Mouse (Mus musculus): ENCODE measurements around the gene Smad9.
A peak's percentile ranks its signal among the peaks of the same experiment; 100 is the strongest.

Gene Smad9

GRCm38 (mm10) chr3:54755145-54756041 lies at the start of gene Smad9:
Gene Smad9 (plus strand): TSS chr3:54755582.
- DNase-seq (ENCODE audit: low spot score in 2 of 2): no peak

GRCm38 (mm10) chr3:54708972-54709371 lies 46.4 kb upstream of the Smad9 start:
- no peak for DNase-seq (ENCODE audit: low spot score in 2 of 2)

- DNase-seq (ENCODE audit: low spot score in 2 of 2): no peak
Observed at GRCm38 (mm10) chr3:54714253-54714652, 41.1 kb upstream of the Smad9 start, which contains the start of gene Gm21958. Gene Gm21958 (minus strand): TSS chr3:54714353.

GRCm38 (mm10) chr3:54715461-54715860 lies 39.9 kb upstream of the Smad9 start:
- no peak for DNase-seq (ENCODE audit: low spot score in 2 of 2)

GRCm38 (mm10) chr3:54717348-54717747 lies 38.0 kb upstream of the Smad9 start:
- no peak for DNase-seq (ENCODE audit: low spot score in 2 of 2)

- DNase-seq (ENCODE audit: low spot score in 2 of 2): no peak
Observed at GRCm38 (mm10) chr3:54718947-54719346, 36.4 kb upstream of the Smad9 start.

- peak in 1 of 2 experiments; percentile 17 for DNase-seq (ENCODE audit: low spot score in 2 of 2)
Observed at GRCm38 (mm10) chr3:54723741-54724500, 31.5 kb upstream of the Smad9 start.

GRCm38 (mm10) chr3:54725344-54725743 lies 30.0 kb upstream of the Smad9 start:
- DNase-seq (ENCODE audit: low spot score in 2 of 2): no peak

- DNase-seq (ENCODE audit: low spot score in 2 of 2): no peak
Observed at GRCm38 (mm10) chr3:54727588-54727987, 27.8 kb upstream of the Smad9 start.

GRCm38 (mm10) chr3:54728100-54728499 lies 27.3 kb upstream of the Smad9 start:
- no peak for DNase-seq (ENCODE audit: low spot score in 2 of 2)

GRCm38 (mm10) chr3:54731626-54732150 lies 23.7 kb upstream of the Smad9 start:
- no peak for DNase-seq (ENCODE audit: low spot score in 2 of 2)

- no peak for DNase-seq (ENCODE audit: low spot score in 2 of 2)
Observed at GRCm38 (mm10) chr3:54732371-54732770, 23.0 kb upstream of the Smad9 start.

- peak; percentile 87 to 93 for DNase-seq (ENCODE audit: low spot score in 2 of 2)
Observed at GRCm38 (mm10) chr3:54734411-54735246, 20.8 kb upstream of the Smad9 start.

GRCm38 (mm10) chr3:54735247-54736046 lies 19.9 kb upstream of the Smad9 start, which contains the start of the genes Exosc8 and Alg5:
Gene Exosc8 (minus strand): TSS chr3:54735393.
Gene Alg5 (plus strand): TSS chr3:54735539.
- DNase-seq (ENCODE audit: low spot score in 2 of 2): peak; percentile 77 to 91

- peak in 1 of 2 experiments; percentile 10 for DNase-seq (ENCODE audit: low spot score in 2 of 2)
Observed at GRCm38 (mm10) chr3:54736101-54736927, 19.1 kb upstream of the Smad9 start.

GRCm38 (mm10) chr3:54737317-54737716 lies 18.1 kb upstream of the Smad9 start:
- DNase-seq (ENCODE audit: low spot score in 2 of 2): no peak

GRCm38 (mm10) chr3:54741965-54742364 lies 13.4 kb upstream of the Smad9 start:
- no peak for DNase-seq (ENCODE audit: low spot score in 2 of 2)

- DNase-seq (ENCODE audit: low spot score in 2 of 2): peak in 1 of 2 experiments; percentile 33
Observed at GRCm38 (mm10) chr3:54745799-54746198, 9.6 kb upstream of the Smad9 start.

- no peak for DNase-seq (ENCODE audit: low spot score in 2 of 2)
Observed at GRCm38 (mm10) chr3:54753411-54753810, 2.0 kb upstream of the Smad9 start.

- DNase-seq (ENCODE audit: low spot score in 2 of 2): no peak
Observed at GRCm38 (mm10) chr3:54756058-54756457, 676 bp downstream of the Smad9 start.

Data from thymus, postnatal 10 days (tissue).